Mouse (Mus musculus): ENCODE data around the gene Hdac7. TPM values are rescaled to one million over a fixed set of nuclear protein-coding genes. Genes with fewer than 3 reads are reported as not detected.
"Not testable (repeated sequence)": the region's sequence is repeated elsewhere in the genome, so short reads cannot be mapped to it uniquely, and the experiment has no call there.

Gene Hdac7
- polyA plus RNA-seq, 1 experiment, result 827 TPM

- Histone ChIP-seq H3K27ac (ENCODE audit: control insufficient read depth, insufficient read depth, low read length) (no peak overlapping the region), H3K4me1 (replicated peaks; ENCODE audit: control insufficient read depth, insufficient read depth, low read length) (peaks cover 7% of the 10 kb centered on the region; the same call in 1 of the 2 replicates), H3K4me3 (ENCODE audit: control insufficient read depth, insufficient read depth, low read length) (no peak overlapping the region), H3K27me3 (ENCODE audit: control insufficient read depth, insufficient read depth, low read length) (no peaks in the 10 kb centered on the region), H3K36me3 (ENCODE audit: control insufficient read depth, insufficient read depth, low read length) (no peaks in the 10 kb centered on the region)
- WGBS, result 49% methylated on average over 9 of the region's 9 CpGs
- no peak for DNase-seq
- TF ChIP-seq CTCF (IDR thresholded peaks at IDR 0.05; ENCODE audit: borderline replicate concordance, control insufficient read depth, extremely low read depth, insufficient read depth, low read length, poor library complexity) (no peak), POLR2A (IDR thresholded peaks at IDR 0.05; ENCODE audit: control insufficient read depth, extremely low read depth, insufficient read depth, low read length, poor library complexity) (no peak)
Measured at GRCm38 (mm10) chr15:97880441-97880840, 36.1 kb upstream of the Hdac7 start.

DNA sequence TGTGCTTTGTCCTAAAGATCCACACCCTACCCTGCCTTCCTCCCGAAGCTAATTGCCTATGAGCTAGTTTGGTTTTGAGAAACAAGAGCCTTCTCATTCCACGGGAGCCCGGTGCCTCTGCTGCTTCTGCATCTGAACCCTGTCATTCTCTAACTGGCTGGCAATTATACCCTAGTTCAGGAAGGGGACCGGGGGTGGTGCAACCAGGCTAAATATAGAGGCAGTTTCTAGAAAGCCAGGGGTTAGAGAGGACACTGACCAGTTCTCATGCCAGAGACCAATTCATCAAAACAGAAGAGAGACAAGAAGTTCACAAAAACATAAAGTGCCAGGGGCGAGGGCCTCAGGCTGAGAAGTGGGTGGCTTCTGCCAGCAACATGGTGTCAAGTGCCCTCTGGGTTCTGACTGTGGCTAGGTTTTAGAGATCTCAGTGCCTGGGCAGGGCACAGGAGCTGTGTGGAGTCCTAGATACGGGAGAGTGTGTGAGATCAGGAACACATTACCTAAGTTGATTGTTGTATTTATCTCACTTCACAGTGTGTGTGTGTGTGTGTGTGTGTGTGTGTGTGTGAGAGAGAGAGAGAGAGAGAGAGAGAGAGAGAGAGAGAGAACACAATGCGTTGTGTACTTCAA lies 34.5 kb upstream of the Hdac7 start:
- Histone ChIP-seq H3K27ac (ENCODE audit: control insufficient read depth, insufficient read depth, low read length) (no peak overlapping the region), H3K36me3 (ENCODE audit: control insufficient read depth, insufficient read depth, low read length) (no peaks in the 10 kb centered on the region), H3K27me3 (ENCODE audit: control insufficient read depth, insufficient read depth, low read length) (no peaks in the 10 kb centered on the region), H3K4me1 (replicated peaks; ENCODE audit: control insufficient read depth, insufficient read depth, low read length) (peaks cover 9% of the 10 kb centered on the region; the same call in 1 of the 2 replicates), H3K4me3 (ENCODE audit: control insufficient read depth, insufficient read depth, low read length) (no peak overlapping the region)
- TF ChIP-seq POLR2A (IDR thresholded peaks at IDR 0.05; ENCODE audit: control insufficient read depth, extremely low read depth, insufficient read depth, low read length, poor library complexity), result no peak
- TF ChIP-seq CTCF (IDR thresholded peaks at IDR 0.05; ENCODE audit: borderline replicate concordance, control insufficient read depth, extremely low read depth, insufficient read depth, low read length, poor library complexity), result no peak
- WGBS, result 81% methylated on average over 7 of the region's 7 CpGs
- DNase-seq, result no peak

GRCm38 (mm10) chr15:97875784-97876183 lies 31.5 kb upstream of the Hdac7 start:
- H3K27me3 ChIP-seq (ENCODE audit: control insufficient read depth, insufficient read depth, low read length), result no peaks in the 10 kb centered on the region
- WGBS, result 93% methylated on average over 8 of the region's 8 CpGs
- H3K36me3 ChIP-seq (ENCODE audit: control insufficient read depth, insufficient read depth, low read length), result no peaks in the 10 kb centered on the region
- DNase-seq, result no peak
- H3K4me3 ChIP-seq (ENCODE audit: control insufficient read depth, insufficient read depth, low read length), result no peak overlapping the region
- no peak overlapping the region for H3K27ac ChIP-seq (ENCODE audit: control insufficient read depth, insufficient read depth, low read length)
- peaks cover 9% of the 10 kb centered on the region; the same call in 1 of the 2 replicates for H3K4me1 ChIP-seq (replicated peaks; ENCODE audit: control insufficient read depth, insufficient read depth, low read length)
- no peak for TF ChIP-seq CTCF (IDR thresholded peaks at IDR 0.05; ENCODE audit: borderline replicate concordance, control insufficient read depth, extremely low read depth, insufficient read depth, low read length, poor library complexity)
- TF ChIP-seq POLR2A (IDR thresholded peaks at IDR 0.05; ENCODE audit: control insufficient read depth, extremely low read depth, insufficient read depth, low read length, poor library complexity), result no peak

GRCm38 (mm10) chr15:97873717-97874116 lies 29.4 kb upstream of the Hdac7 start:
- TF ChIP-seq CTCF (IDR thresholded peaks at IDR 0.05; ENCODE audit: borderline replicate concordance, control insufficient read depth, extremely low read depth, insufficient read depth, low read length, poor library complexity) (no peak), POLR2A (IDR thresholded peaks at IDR 0.05; ENCODE audit: control insufficient read depth, extremely low read depth, insufficient read depth, low read length, poor library complexity) (no peak)
- Histone ChIP-seq H3K27ac (ENCODE audit: control insufficient read depth, insufficient read depth, low read length) (no peak overlapping the region), H3K4me3 (ENCODE audit: control insufficient read depth, insufficient read depth, low read length) (no peak overlapping the region), H3K4me1 (replicated peaks; ENCODE audit: control insufficient read depth, insufficient read depth, low read length) (peaks cover 9% of the 10 kb centered on the region; the same call in 1 of the 2 replicates), H3K36me3 (ENCODE audit: control insufficient read depth, insufficient read depth, low read length) (no peaks in the 10 kb centered on the region), H3K27me3 (ENCODE audit: control insufficient read depth, insufficient read depth, low read length) (no peaks in the 10 kb centered on the region)
- WGBS, result 95% methylated on average over 9 of the region's 9 CpGs
- DNase-seq, result no peak

DNA sequence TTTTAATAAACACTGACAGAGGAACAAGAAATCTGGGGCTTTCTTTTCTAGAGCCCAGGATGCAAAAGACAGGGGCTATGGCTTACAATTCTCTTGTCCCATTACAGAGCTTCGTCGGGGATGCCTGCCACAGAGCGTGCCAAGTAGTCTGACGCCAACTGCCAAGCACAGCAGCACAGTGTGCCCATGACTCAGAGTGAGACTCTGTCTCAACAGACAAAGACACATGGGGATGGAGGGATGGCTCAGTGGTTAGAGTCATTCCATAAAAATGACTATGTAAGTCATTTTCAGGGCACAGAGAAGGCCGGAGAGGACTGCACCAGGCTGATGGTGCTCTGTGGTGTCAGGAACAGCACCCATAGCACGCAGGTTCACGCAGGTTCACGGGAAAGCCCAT lies 27.9 kb upstream of the Hdac7 start:
- TF ChIP-seq CTCF (IDR thresholded peaks at IDR 0.05; ENCODE audit: borderline replicate concordance, control insufficient read depth, extremely low read depth, insufficient read depth, low read length, poor library complexity) (no peak), POLR2A (IDR thresholded peaks at IDR 0.05; ENCODE audit: control insufficient read depth, extremely low read depth, insufficient read depth, low read length, poor library complexity) (no peak)
- Histone ChIP-seq H3K27me3 (ENCODE audit: control insufficient read depth, insufficient read depth, low read length) (no peaks in the 10 kb centered on the region), H3K4me3 (ENCODE audit: control insufficient read depth, insufficient read depth, low read length) (no peak overlapping the region), H3K36me3 (ENCODE audit: control insufficient read depth, insufficient read depth, low read length) (no peaks in the 10 kb centered on the region), H3K27ac (ENCODE audit: control insufficient read depth, insufficient read depth, low read length) (no peak overlapping the region), H3K4me1 (replicated peaks; ENCODE audit: control insufficient read depth, insufficient read depth, low read length) (0 out of 2 replicates have a peak, but pooled peaks cover 2% of the 10 kb centered on the region)
- WGBS, result 96% methylated on average over 8 of the region's 8 CpGs
- no peak for DNase-seq

DNA sequence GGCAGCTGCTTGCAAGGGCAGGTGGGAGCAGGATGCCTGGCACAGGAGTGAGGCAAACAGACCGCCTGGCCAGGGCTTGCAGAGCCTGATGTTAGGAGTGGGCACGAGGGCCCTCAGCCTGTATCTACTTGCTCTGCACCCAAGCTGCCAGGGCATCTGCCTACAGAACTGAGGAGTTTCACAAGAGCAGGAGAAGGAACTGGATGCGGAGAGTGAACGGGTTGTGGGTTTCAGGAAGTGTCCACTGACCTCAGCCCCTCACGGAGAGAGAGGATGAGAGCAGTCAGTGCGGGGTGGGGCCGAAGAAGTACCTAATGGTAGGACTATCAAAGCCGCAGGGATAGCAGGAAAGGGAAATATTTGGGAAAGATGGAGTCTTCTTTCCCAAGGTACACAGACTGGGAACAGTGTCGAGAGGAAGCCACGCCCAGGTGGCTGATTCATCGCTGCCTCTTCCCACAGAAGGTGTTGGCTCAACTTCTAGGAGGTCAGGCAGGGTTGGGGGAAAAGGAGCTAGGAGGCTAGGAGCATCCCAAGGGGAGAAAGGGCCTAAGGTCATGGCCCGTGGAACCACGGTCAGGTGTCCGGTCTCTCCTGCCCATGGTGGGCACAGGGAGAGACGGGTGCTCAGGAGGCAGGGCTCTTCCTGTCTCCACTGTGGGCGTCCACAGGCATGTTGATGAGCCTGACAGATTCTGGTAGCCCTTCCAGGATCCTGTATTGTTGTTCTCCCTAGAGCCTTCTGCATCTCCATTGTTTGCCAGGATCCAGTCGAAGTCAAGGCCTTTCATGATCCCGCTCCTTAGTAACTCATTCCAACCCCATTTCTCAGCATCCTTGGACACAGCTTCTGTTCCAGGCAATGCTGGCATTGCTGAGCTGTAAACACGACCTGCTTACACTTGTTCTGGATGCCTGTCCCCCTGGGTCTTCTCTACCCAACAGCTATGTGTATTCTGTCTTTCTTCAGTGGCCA lies 27.0 kb upstream of the Hdac7 start:
- H3K36me3 ChIP-seq (ENCODE audit: control insufficient read depth, insufficient read depth, low read length), result no peaks in the 10 kb centered on the region

DNA sequence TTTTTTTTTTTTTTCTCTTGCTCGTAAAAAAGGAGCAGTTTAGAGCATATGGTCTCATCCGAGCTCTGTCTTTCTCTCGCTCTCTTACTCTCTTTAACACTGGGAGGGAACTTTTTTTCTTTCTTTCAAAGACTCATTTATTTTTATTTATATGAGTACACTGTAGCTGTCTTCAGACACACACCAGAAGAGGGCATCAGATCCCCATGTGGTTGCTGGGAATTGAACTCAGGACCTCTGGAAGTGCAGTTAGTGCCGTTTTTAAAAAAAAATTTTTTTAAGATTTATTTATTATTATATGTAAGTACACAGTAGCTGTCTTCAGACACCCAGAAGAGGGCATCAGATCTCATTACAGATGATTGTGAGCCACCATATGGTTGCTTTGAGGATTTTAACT lies 25.8 kb upstream of the Hdac7 start:
- H3K27me3 ChIP-seq (ENCODE audit: control insufficient read depth, insufficient read depth, low read length); H3K4me3 ChIP-seq (ENCODE audit: control insufficient read depth, insufficient read depth, low read length); H3K4me1 ChIP-seq (replicated peaks; ENCODE audit: control insufficient read depth, insufficient read depth, low read length); H3K36me3 ChIP-seq (ENCODE audit: control insufficient read depth, insufficient read depth, low read length); H3K27ac ChIP-seq (ENCODE audit: control insufficient read depth, insufficient read depth, low read length); DNase-seq: not testable (repeated sequence)
- WGBS, result 82% methylated on average over 4 of the region's 4 CpGs

More for the DNA sequence above, 27.0 kb upstream of the Hdac7 start:
- Histone ChIP-seq H3K4me1 (replicated peaks; ENCODE audit: control insufficient read depth, insufficient read depth, low read length) (0 out of 2 replicates have a peak, but pooled peaks cover 2% of the 10 kb centered on the region), H3K4me3 (ENCODE audit: control insufficient read depth, insufficient read depth, low read length) (no peak overlapping the region), H3K27ac (ENCODE audit: control insufficient read depth, insufficient read depth, low read length) (no peak overlapping the region), H3K27me3 (ENCODE audit: control insufficient read depth, insufficient read depth, low read length) (no peaks in the 10 kb centered on the region)
- 91% methylated on average over 19 of the region's 19 CpGs for WGBS
- no peak for DNase-seq
- TF ChIP-seq POLR2A (IDR thresholded peaks at IDR 0.05; ENCODE audit: control insufficient read depth, extremely low read depth, insufficient read depth, low read length, poor library complexity) (no peak), CTCF (IDR thresholded peaks at IDR 0.05; ENCODE audit: borderline replicate concordance, control insufficient read depth, extremely low read depth, insufficient read depth, low read length, poor library complexity) (no peak)
